Comparison of ENCODE assay signal across 9 mouse cellular contexts in the genomic region with DNA sequence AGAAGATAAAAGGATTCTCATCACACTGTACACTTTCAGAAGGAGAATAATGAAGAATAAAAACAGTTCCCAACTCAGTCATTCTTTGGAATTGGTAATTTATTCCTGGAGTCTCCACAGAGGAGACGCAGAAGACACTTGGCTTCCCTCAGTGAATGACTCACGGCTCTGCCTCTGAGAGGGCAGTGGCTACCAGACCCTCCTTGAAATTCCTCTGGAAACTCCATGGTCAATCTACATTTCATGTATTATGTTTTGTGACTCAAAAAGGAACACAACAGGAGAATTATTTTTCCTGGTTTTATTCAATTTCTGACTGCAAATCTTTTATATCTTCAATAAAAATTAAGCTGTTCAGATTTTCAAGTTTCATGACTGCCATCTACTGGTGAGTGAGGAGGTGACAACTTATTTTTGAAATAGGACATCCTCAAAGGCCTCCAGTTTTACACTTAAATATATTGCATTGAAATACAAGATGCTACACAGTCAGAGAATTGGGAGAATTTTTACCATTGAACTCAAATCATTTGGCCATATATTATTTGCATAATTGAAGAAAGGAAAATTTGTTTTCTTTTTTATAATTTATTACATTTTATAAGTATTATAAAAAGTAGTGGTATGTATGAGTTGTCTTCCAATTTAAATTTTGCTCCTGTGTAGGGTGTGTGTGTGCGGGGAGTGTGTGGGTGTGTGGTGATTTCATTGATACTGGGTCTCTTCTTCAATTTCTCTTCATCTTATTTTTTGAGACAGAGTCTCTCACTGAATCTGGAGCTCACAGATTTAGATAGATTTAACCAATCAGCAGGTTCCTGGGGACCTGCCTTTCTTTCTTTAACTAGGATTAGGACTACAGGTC.
DNase-seq lines count a peak whose midpoint lies in the region; ATAC-seq and TF ChIP-seq lines count a peak whose summit lies in the region.
"Had no signal": no experiment of that assay in that cellular context is flagged by ENCODE, and none has a peak within 500 bp of the region (broad histone marks: within the 10 kb centered on the region; RNA-seq: fewer than 3 reads in every experiment).

No protein-coding gene starts in this region.

- intact Hi-C loops in gastrocnemius, postnatal 14 days (cut with DNase I; ENCODE audit: low total_unique reads): no loop called here

- peak; percentile 66 for TF ChIP-seq CTCF in forebrain, postnatal 0 days (IDR thresholded peaks at IDR 0.05; ENCODE audit: low read depth)

- H3K27ac ChIP-seq in neural tube, embryonic 11.5 days (ENCODE audit: low read depth, low read length): no peak overlapping the region
- H3K27ac ChIP-seq in forebrain, postnatal 0 days (ENCODE audit: low read depth, low read length): no peak overlapping the region
- H3K27ac ChIP-seq: heart, embryonic 15.5 days had no signal

- H3K4me3 ChIP-seq in neural tube, embryonic 11.5 days (ENCODE audit: low read depth, low read length): no peak overlapping the region
- no peak overlapping the region for H3K4me3 ChIP-seq in forebrain, postnatal 0 days (ENCODE audit: low read depth, low read length)
- H3K4me3 ChIP-seq: heart, embryonic 15.5 days had no signal

- H3K9ac ChIP-seq in neural tube, embryonic 11.5 days (ENCODE audit: low read length): no peak overlapping the region
- no peak overlapping the region for H3K9ac ChIP-seq in forebrain, postnatal 0 days
- H3K9ac ChIP-seq: heart, embryonic 15.5 days had no signal

- peak; percentile 61; the same call in 1 of the 2 replicates for ATAC-seq in neural tube, embryonic 11.5 days (ENCODE audit: insufficient read depth, low FRiP score, low TSS enrichment)
- ATAC-seq in forebrain, postnatal 0 days: peak; percentile 75

- no peaks in the 10 kb centered on the region for H3K4me1 ChIP-seq in neural tube, embryonic 11.5 days (ENCODE audit: control insufficient read depth, insufficient read depth, low read length)
- no peaks in the 10 kb centered on the region for H3K4me1 ChIP-seq in forebrain, postnatal 0 days (ENCODE audit: insufficient read depth)

- H3K9me3 ChIP-seq in neural tube, embryonic 11.5 days (ENCODE audit: control insufficient read depth, low read length): no peaks in the 10 kb centered on the region
- H3K9me3 ChIP-seq in forebrain, postnatal 0 days (ENCODE audit: low read length): no peaks in the 10 kb centered on the region
- H3K9me3 ChIP-seq: heart, embryonic 15.5 days had no signal

- DNase-seq in gastrocnemius, adult 18-20 months (ENCODE audit: low spot score): peak; percentile 21
- no peak for DNase-seq in gastrocnemius, postnatal 14 days
- DNase-seq in neural tube, embryonic 11.5 days (ENCODE audit: low spot score): no peak
- DNase-seq in neural tube, embryonic 10.5 days (ENCODE audit: extremely low spot score, low spot score): no peak
- peak; percentile 85 for DNase-seq in forebrain, postnatal 0 days
- peak; percentile 16 for DNase-seq in retina, postnatal 7 days (ENCODE audit: low read depth, low spot score)
- no peak for DNase-seq in thymus, postnatal 10 days (ENCODE audit: low spot score in 2 of 2)
- DNase-seq in urinary bladder, postnatal 10 days (ENCODE audit: low spot score): no peak

- H3K36me3 ChIP-seq in neural tube, embryonic 11.5 days (ENCODE audit: control insufficient read depth, insufficient read depth, low read length): no peaks in the 10 kb centered on the region
- H3K36me3 ChIP-seq in forebrain, postnatal 0 days (ENCODE audit: insufficient read depth): no peaks in the 10 kb centered on the region
- H3K36me3 ChIP-seq: heart, embryonic 15.5 days had no signal

- H3K27me3 ChIP-seq in neural tube, embryonic 11.5 days (ENCODE audit: control insufficient read depth, insufficient read depth, low read length): no peaks in the 10 kb centered on the region
- H3K27me3 ChIP-seq in forebrain, postnatal 0 days (ENCODE audit: insufficient read depth, low read length): no peaks in the 10 kb centered on the region
- H3K27me3 ChIP-seq: heart, embryonic 15.5 days had no signal

- 56% methylated on average over 3 of the region's 3 CpGs for WGBS in neural tube, embryonic 11.5 days
- 34% methylated on average over 3 of the region's 3 CpGs for WGBS in forebrain, postnatal 0 days

- H3K4me2 ChIP-seq in neural tube, embryonic 11.5 days (ENCODE audit: low read depth): no peak overlapping the region
- no peak overlapping the region for H3K4me2 ChIP-seq in forebrain, postnatal 0 days (ENCODE audit: low read depth)
- H3K4me2 ChIP-seq: heart, embryonic 15.5 days had no signal

Comparison
In these comparisons a context has a peak if more than half of its experiments do, and no peak if none do; other contexts are left out.
1. DNase-seq: peak in gastrocnemius, adult 18-20 months (single experiment), forebrain, postnatal 0 days (single experiment) and retina, postnatal 7 days (single experiment); none in gastrocnemius, postnatal 14 days (single experiment), neural tube, embryonic 11.5 days (single experiment), neural tube, embryonic 10.5 days (single experiment), thymus, postnatal 10 days (0 of 2) and urinary bladder, postnatal 10 days (single experiment).